Mouse (Mus musculus): ENCODE data around the gene Nsdhl.

Gene Nsdhl

DNA sequence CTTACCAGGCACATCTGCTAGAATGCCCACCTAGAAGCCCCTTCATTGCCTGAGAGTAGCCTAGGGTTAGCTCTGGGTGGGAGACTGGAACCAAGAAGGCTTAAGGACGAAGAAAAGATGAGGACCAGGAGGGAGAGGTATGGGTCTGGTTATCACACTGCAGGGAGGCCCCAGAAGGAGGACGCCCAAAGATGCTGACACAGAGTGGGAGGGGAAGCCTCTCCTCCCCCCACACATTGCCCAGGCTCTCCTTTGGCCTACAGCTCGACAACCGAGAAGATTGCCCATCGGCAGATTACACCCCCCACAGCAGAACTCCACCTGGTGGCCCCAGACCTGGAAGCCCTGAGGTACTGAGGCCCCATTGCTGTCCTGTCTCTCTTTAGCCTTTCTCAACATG is 84.8 kb downstream of the Nsdhl start:
- DNase-seq: no peak

DNA sequence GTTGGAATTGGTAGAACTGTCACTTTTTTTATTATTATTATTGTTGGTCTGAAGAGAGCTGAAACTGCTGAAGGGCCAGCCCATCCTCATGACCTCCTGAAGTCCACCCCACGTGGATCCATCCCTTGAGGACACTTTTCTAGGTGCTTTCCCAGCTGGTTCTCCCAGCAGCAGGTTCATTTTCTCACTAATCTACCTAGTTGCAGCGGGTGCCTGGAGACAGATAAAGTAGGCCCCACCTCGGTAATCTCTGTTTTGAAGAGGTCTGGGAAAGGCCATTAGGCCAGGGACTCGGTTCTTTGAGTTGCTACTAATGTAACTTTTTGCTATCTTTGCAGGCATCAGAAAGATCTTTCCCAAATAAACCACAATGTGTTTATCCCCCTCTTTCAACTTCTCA is 87.3 kb downstream of the Nsdhl start:
- DNase-seq: no peak

DNA sequence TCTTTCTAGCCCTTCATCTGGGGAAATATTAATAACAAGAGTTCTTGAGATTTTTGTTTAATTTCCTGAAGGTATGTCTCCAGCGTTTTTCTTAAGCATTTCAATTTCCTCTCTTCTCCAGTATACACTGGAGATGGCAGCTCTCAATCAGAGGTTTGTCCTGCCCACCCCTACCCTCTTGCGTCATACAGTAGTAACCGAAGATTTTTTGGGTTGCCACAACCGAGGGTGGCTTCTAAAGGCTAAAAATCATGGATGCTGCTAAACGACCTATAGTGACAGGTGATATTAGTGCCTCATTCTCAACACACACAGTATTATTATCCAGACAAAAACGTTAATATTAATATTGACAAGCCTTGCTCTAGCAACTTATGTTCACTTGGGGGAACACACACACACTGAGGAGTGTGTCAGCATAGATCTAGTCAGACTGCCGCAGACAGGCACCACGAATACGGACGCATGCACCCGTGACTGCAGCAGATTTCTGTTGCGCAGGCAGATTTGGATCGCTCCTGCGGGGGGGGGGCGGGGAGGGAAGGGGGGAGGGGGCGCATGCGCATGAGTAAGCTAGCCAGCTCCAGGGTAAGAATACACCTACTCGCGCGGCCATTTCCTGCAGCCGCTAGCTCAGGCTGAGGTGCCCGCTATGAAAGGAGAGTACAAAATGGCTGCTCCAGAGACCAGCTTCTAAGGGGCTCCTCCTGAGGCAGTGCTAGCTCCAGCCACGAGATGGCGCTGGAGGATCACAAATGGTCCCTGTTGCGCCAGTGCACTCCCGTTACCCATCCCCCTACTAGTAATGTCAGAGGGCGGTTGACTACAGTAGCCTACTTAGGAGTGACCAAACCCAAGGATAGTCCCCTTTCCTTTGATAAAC is 89.5 kb downstream of the Nsdhl start:
- peak; percentile 93 for DNase-seq
